8 mouse cellular contexts compared by ENCODE assay signal in genomic region chr17:29259489-29259888, GRCm38 (mm10). TPM values are rescaled to one million over a fixed set of nuclear protein-coding genes. Genes with fewer than 3 reads are reported as not detected.
DNase-seq lines count a peak whose midpoint lies in the region; ATAC-seq and TF ChIP-seq lines count a peak whose summit lies in the region.

No protein-coding gene starts in this region.

- peak; percentile 48; the same call in 1 of the 2 replicates for ATAC-seq in hindbrain, postnatal 0 days
- peak; percentile 57 for ATAC-seq in limb, embryonic 13.5 days (ENCODE audit: low FRiP score, low read depth)
- no peak for ATAC-seq in midbrain, postnatal 0 days (ENCODE audit: low FRiP score)
- ATAC-seq in stomach, embryonic 15.5 days (ENCODE audit: insufficient read depth, low FRiP score, low read depth), result peak; percentile 59; the same call in 1 of the 2 replicates

- DNase-seq in left cerebral cortex, adult 2 months (ENCODE audit: extremely low spot score in 1 of 2, low spot score in 2 of 2), result peak; percentile 73 to 80
- DNase-seq in left cerebral cortex, adult 8-10 months (ENCODE audit: low spot score in 2 of 2), result no peak
- peak; percentile 77 for DNase-seq in cerebellum, adult 8-10 months
- peak; percentile 72 to 74 for DNase-seq in frontal cortex, postnatal 36 days (ENCODE audit: low spot score in 2 of 2)
- DNase-seq in hindbrain, postnatal 0 days (ENCODE audit: low spot score), result peak; percentile 83
- peak; percentile 80 for DNase-seq in midbrain, postnatal 0 days (ENCODE audit: low spot score)

- H3K4me3 ChIP-seq in left cerebral cortex, adult 2 months, result no peak overlapping the region
- no peak overlapping the region for H3K4me3 ChIP-seq in hindbrain, postnatal 0 days (ENCODE audit: low read length)
- no peak overlapping the region for H3K4me3 ChIP-seq in limb, embryonic 13.5 days
- no peak overlapping the region for H3K4me3 ChIP-seq in midbrain, postnatal 0 days (ENCODE audit: low read depth, low read length)
- H3K4me3 ChIP-seq in stomach, embryonic 15.5 days (replicated peaks), result no peak overlapping the region

- no peaks in the 10 kb centered on the region for H3K9me3 ChIP-seq in hindbrain, postnatal 0 days (ENCODE audit: low read length)
- H3K9me3 ChIP-seq in limb, embryonic 13.5 days, result no peaks in the 10 kb centered on the region
- no peaks in the 10 kb centered on the region for H3K9me3 ChIP-seq in midbrain, postnatal 0 days (ENCODE audit: low read length)
- H3K9me3 ChIP-seq in stomach, embryonic 15.5 days, result no peaks in the 10 kb centered on the region

- H3K27ac ChIP-seq in left cerebral cortex, adult 2 months, result no peak overlapping the region
- H3K27ac ChIP-seq in hindbrain, postnatal 0 days, result no peak overlapping the region
- no peak overlapping the region for H3K27ac ChIP-seq in limb, embryonic 13.5 days
- no peak overlapping the region for H3K27ac ChIP-seq in midbrain, postnatal 0 days (ENCODE audit: low read depth, low read length)
- H3K27ac ChIP-seq in stomach, embryonic 15.5 days, result 0 out of 2 replicates have a peak overlapping the region, but pooled peaks have one; percentile 16

- H3K36me3 ChIP-seq in hindbrain, postnatal 0 days (ENCODE audit: insufficient read depth, low read length), result peaks cover 14% of the 10 kb centered on the region; the same call in 1 of the 2 replicates
- peaks cover 63% of the 10 kb centered on the region for H3K36me3 ChIP-seq in limb, embryonic 13.5 days
- peaks cover 12% of the 10 kb centered on the region for H3K36me3 ChIP-seq in midbrain, postnatal 0 days (ENCODE audit: insufficient read depth, low read length)
- H3K36me3 ChIP-seq in stomach, embryonic 15.5 days, result peaks cover 36% of the 10 kb centered on the region

- H3K4me2 ChIP-seq in hindbrain, postnatal 0 days (ENCODE audit: low read depth, low read length), result no peak overlapping the region
- H3K4me2 ChIP-seq in limb, embryonic 13.5 days (replicated peaks), result no peak overlapping the region
- H3K4me2 ChIP-seq in midbrain, postnatal 0 days (ENCODE audit: low read depth, low read length, poor library complexity, severe bottlenecking), result no peak overlapping the region
- H3K4me2 ChIP-seq in stomach, embryonic 15.5 days, result no peak overlapping the region

- peaks cover 3% of the 10 kb centered on the region; the same call in 1 of the 2 replicates for H3K4me1 ChIP-seq in hindbrain, postnatal 0 days (ENCODE audit: insufficient read depth, low read length)
- peaks cover 36% of the 10 kb centered on the region for H3K4me1 ChIP-seq in limb, embryonic 13.5 days
- H3K4me1 ChIP-seq in midbrain, postnatal 0 days (ENCODE audit: insufficient read depth, low read length), result peaks cover 4% of the 10 kb centered on the region; the same call in 1 of the 2 replicates
- peaks cover 34% of the 10 kb centered on the region for H3K4me1 ChIP-seq in stomach, embryonic 15.5 days

- 4% methylated on average over 3 of the region's 3 CpGs for WGBS in hindbrain, postnatal 0 days
- 9% methylated on average over 3 of the region's 3 CpGs for WGBS in limb, embryonic 13.5 days
- WGBS in midbrain, postnatal 0 days, result 1% methylated on average over 3 of the region's 3 CpGs
- WGBS in stomach, embryonic 15.5 days, result 7% methylated on average over 3 of the region's 3 CpGs

- H3K27me3 ChIP-seq in hindbrain, postnatal 0 days (ENCODE audit: insufficient read depth, low read length), result no peaks in the 10 kb centered on the region
- H3K27me3 ChIP-seq in limb, embryonic 13.5 days, result no peaks in the 10 kb centered on the region
- H3K27me3 ChIP-seq in midbrain, postnatal 0 days (ENCODE audit: insufficient read depth, low read length), result no peaks in the 10 kb centered on the region
- H3K27me3 ChIP-seq in stomach, embryonic 15.5 days (replicated peaks), result no peaks in the 10 kb centered on the region

- intact Hi-C loops in left cerebral cortex, adult 2 months (cut with DNase I), result loop anchor here (1.0 to 5.0 kb wide), 2 partner anchors 112 to 253 kb away; no protein-coding TSS in a partner anchor

- H3K9ac ChIP-seq in hindbrain, postnatal 0 days (replicated peaks; ENCODE audit: low read length), result no peak overlapping the region
- no peak overlapping the region for H3K9ac ChIP-seq in limb, embryonic 13.5 days
- no peak overlapping the region for H3K9ac ChIP-seq in midbrain, postnatal 0 days (replicated peaks; ENCODE audit: low read length, poor library complexity, severe bottlenecking)
- no peak overlapping the region for H3K9ac ChIP-seq in stomach, embryonic 15.5 days

- peak; percentile 95 for TF ChIP-seq CTCF in left cerebral cortex, adult 2 months (IDR thresholded peaks at IDR 0.05)
- peak; percentile 96 for TF ChIP-seq CTCF in hindbrain, postnatal 0 days (IDR thresholded peaks at IDR 0.05; ENCODE audit: low read depth)
- TF ChIP-seq CTCF in midbrain, postnatal 0 days (IDR thresholded peaks at IDR 0.05), result peak; percentile 94

RNA-seq across cellular contexts. Expression of gene Ppil1, which starts 4.5 kb away (rescaled TPM):
- 10 to 100 TPM; 19.8 to 20.0 TPM for total RNA-seq in left cerebral cortex, adult 2 months (2021)
- total RNA-seq in left cerebral cortex, adult 8-10 months (2022), result 10 to 100 TPM; 17.0 to 19.9 (median 19.5) TPM
- 72.6 and 81.4 TPM in 2 replicates for total RNA-seq in hindbrain, postnatal 0 days (2014; rRNA removed)
- 84.3 and 87.7 TPM in 2 replicates for polyA plus RNA-seq in hindbrain, postnatal 0 days (2015; fragmentation: Nextera tagmentation; extraction: Ambion mirVana)
- 155 and 162 TPM in 2 replicates for polyA plus RNA-seq in limb, embryonic 13.5 days (2015; fragmentation: Nextera tagmentation; extraction: Ambion mirVana)
- 70.3 and 77.9 TPM in 2 replicates for total RNA-seq in midbrain, postnatal 0 days (2014; rRNA removed)
- 95.7 and 103 TPM in 2 replicates for polyA plus RNA-seq in midbrain, postnatal 0 days (2015; fragmentation: Nextera tagmentation; extraction: Ambion mirVana)
- polyA plus RNA-seq in stomach, embryonic 15.5 days (2015; fragmentation: Nextera tagmentation; extraction: Ambion mirVana), result 148 and 150 TPM in 2 replicates

RNA-seq across cellular contexts. Expression of gene BC004004, which starts 9.1 kb away (rescaled TPM):
- 10 to 100 TPM; 78.9 to 85.0 TPM for total RNA-seq in left cerebral cortex, adult 2 months (2021)
- total RNA-seq in left cerebral cortex, adult 8-10 months (2022), result 100 to 1,000 TPM in 3 of 4 experiments, 10 to 100 TPM in 1; 98.1 to 131 (median 114) TPM
- total RNA-seq in hindbrain, postnatal 0 days (2014; rRNA removed), result 181 and 262 TPM in 2 replicates
- polyA plus RNA-seq in hindbrain, postnatal 0 days (2015; fragmentation: Nextera tagmentation; extraction: Ambion mirVana), result 139 and 145 TPM in 2 replicates
- 65.1 and 69.7 TPM in 2 replicates for polyA plus RNA-seq in limb, embryonic 13.5 days (2015; fragmentation: Nextera tagmentation; extraction: Ambion mirVana)
- total RNA-seq in midbrain, postnatal 0 days (2014; rRNA removed), result 120 and 128 TPM in 2 replicates
- 146 and 152 TPM in 2 replicates for polyA plus RNA-seq in midbrain, postnatal 0 days (2015; fragmentation: Nextera tagmentation; extraction: Ambion mirVana)
- 81.6 and 87.1 TPM in 2 replicates for polyA plus RNA-seq in stomach, embryonic 15.5 days (2015; fragmentation: Nextera tagmentation; extraction: Ambion mirVana)

RNA-seq across cellular contexts. Expression of gene Cpne5, which starts 21.5 kb away (rescaled TPM):
- total RNA-seq in left cerebral cortex, adult 2 months (2021), result 100 to 1,000 TPM; 141 to 148 TPM
- 100 to 1,000 TPM; 167 to 193 (median 174) TPM for total RNA-seq in left cerebral cortex, adult 8-10 months (2022)
- 56.1 and 65.8 TPM in 2 replicates for total RNA-seq in hindbrain, postnatal 0 days (2014; rRNA removed)
- polyA plus RNA-seq in hindbrain, postnatal 0 days (2015; fragmentation: Nextera tagmentation; extraction: Ambion mirVana), result 56.6 and 61.6 TPM in 2 replicates
- polyA plus RNA-seq in limb, embryonic 13.5 days (2015; fragmentation: Nextera tagmentation; extraction: Ambion mirVana), result 10.4 and 12.7 TPM in 2 replicates
- total RNA-seq in midbrain, postnatal 0 days (2014; rRNA removed), result 85.1 and 86.5 TPM in 2 replicates
- 88.9 and 90.2 TPM in 2 replicates for polyA plus RNA-seq in midbrain, postnatal 0 days (2015; fragmentation: Nextera tagmentation; extraction: Ambion mirVana)
- polyA plus RNA-seq in stomach, embryonic 15.5 days (2015; fragmentation: Nextera tagmentation; extraction: Ambion mirVana), result 9.2 and 10.3 TPM in 2 replicates

RNA-seq across cellular contexts. Expression of gene Pi16, which starts 58.0 kb away (rescaled TPM):
- total RNA-seq in left cerebral cortex, adult 2 months (2021), result 1 to 10 TPM; 1.2 to 1.4 TPM
- total RNA-seq in left cerebral cortex, adult 8-10 months (2022), result 1 to 10 TPM; 1.2 to 1.6 (median 1.4) TPM
- total RNA-seq in hindbrain, postnatal 0 days (2014; rRNA removed), result 2.3 and 2.8 TPM in 2 replicates
- 1.7 and 2.3 TPM in 2 replicates for polyA plus RNA-seq in hindbrain, postnatal 0 days (2015; fragmentation: Nextera tagmentation; extraction: Ambion mirVana)
- polyA plus RNA-seq in limb, embryonic 13.5 days (2015; fragmentation: Nextera tagmentation; extraction: Ambion mirVana), result 0.45 and 0.46 TPM in 2 replicates
- 4.3 and 4.6 TPM in 2 replicates for total RNA-seq in midbrain, postnatal 0 days (2014; rRNA removed)
- 3.3 and 4.0 TPM in 2 replicates for polyA plus RNA-seq in midbrain, postnatal 0 days (2015; fragmentation: Nextera tagmentation; extraction: Ambion mirVana)
- polyA plus RNA-seq in stomach, embryonic 15.5 days (2015; fragmentation: Nextera tagmentation; extraction: Ambion mirVana), result 1.6 and 1.9 TPM in 2 replicates

Comparison
In these comparisons a context has a peak if more than half of its experiments do, and no peak if none do; other contexts are left out.
1. DNase-seq: peak in left cerebral cortex, adult 2 months (2 of 2), cerebellum, adult 8-10 months (single experiment), frontal cortex, postnatal 36 days (2 of 2), hindbrain, postnatal 0 days (single experiment) and midbrain, postnatal 0 days (single experiment); none in left cerebral cortex, adult 8-10 months (0 of 2).
2. Peak in every context shown above with its lines, with median percentiles within 50 percentile points of each other: CTCF ChIP-seq.